Mouse (Mus musculus): ENCODE measurements at regions not wholly inside any gene's neighbourhood (a gene's known extent, or its start where the extent isn't known, plus 50 kb on each side); places are given as distances from the start of the nearest gene placed in this dataset.

- Histone ChIP-seq H3K9ac (replicated peaks; ENCODE audit: low read length) (no peak overlapping the region), H3K9me3 (replicated peaks; ENCODE audit: control insufficient read depth, low read length) (no peaks in the 10 kb centered on the region), H3K27me3 (ENCODE audit: control insufficient read depth, insufficient read depth, low read length) (no peaks in the 10 kb centered on the region), H3K36me3 (replicated peaks; ENCODE audit: control insufficient read depth, insufficient read depth, low read depth, low read length) (no peaks in the 10 kb centered on the region), H3K4me2 (ENCODE audit: low read depth, low read length) (no peak overlapping the region), H3K4me1 (ENCODE audit: control insufficient read depth, insufficient read depth, low read length) (no peaks in the 10 kb centered on the region), H3K27ac (replicated peaks; ENCODE audit: low read depth, low read length) (no peak overlapping the region), H3K4me3 (ENCODE audit: low read depth, low read length) (no peak overlapping the region)
- no peak for ATAC-seq (replicated peaks; ENCODE audit: insufficient number of reproducible peaks, low FRiP score, low TSS enrichment, low read depth)
- 78% methylated on average over 6 of the region's 6 CpGs for WGBS
- no peak for DNase-seq (ENCODE audit: low spot score)
Observed at GRCm38 (mm10) chr7:72836457-72836985, 530.1 kb upstream of the Mctp2 start.

GRCm38 (mm10) chr7:72837992-72838655 is 531.7 kb upstream of the Mctp2 start:
- no peak overlapping the region for H3K4me3 ChIP-seq (ENCODE audit: low read depth, low read length)
- H3K9me3 ChIP-seq (replicated peaks; ENCODE audit: control insufficient read depth, low read length), result no peaks in the 10 kb centered on the region
- H3K4me1 ChIP-seq (ENCODE audit: control insufficient read depth, insufficient read depth, low read length), result no peaks in the 10 kb centered on the region
- H3K9ac ChIP-seq (replicated peaks; ENCODE audit: low read length), result no peak overlapping the region
- no peak overlapping the region for H3K27ac ChIP-seq (replicated peaks; ENCODE audit: low read depth, low read length)
- no peaks in the 10 kb centered on the region for H3K27me3 ChIP-seq (ENCODE audit: control insufficient read depth, insufficient read depth, low read length)
- ATAC-seq (replicated peaks; ENCODE audit: insufficient number of reproducible peaks, low FRiP score, low TSS enrichment, low read depth) (no peak), DNase-seq (ENCODE audit: low spot score) (peak; percentile 8)
- H3K4me2 ChIP-seq (ENCODE audit: low read depth, low read length), result no peak overlapping the region
- 25% methylated on average over 6 of the region's 6 CpGs for WGBS
- H3K36me3 ChIP-seq (replicated peaks; ENCODE audit: control insufficient read depth, insufficient read depth, low read depth, low read length), result no peaks in the 10 kb centered on the region

GRCm38 (mm10) chr7:72851346-72851745 is 524.0 kb upstream of the Rgma start:
- Histone ChIP-seq H3K27me3 (ENCODE audit: control insufficient read depth, insufficient read depth, low read length) (no peaks in the 10 kb centered on the region), H3K4me3 (ENCODE audit: low read depth, low read length) (no peak overlapping the region), H3K9me3 (replicated peaks; ENCODE audit: control insufficient read depth, low read length) (no peaks in the 10 kb centered on the region), H3K9ac (replicated peaks; ENCODE audit: low read length) (no peak overlapping the region), H3K36me3 (replicated peaks; ENCODE audit: control insufficient read depth, insufficient read depth, low read depth, low read length) (no peaks in the 10 kb centered on the region), H3K27ac (replicated peaks; ENCODE audit: low read depth, low read length) (no peak overlapping the region), H3K4me2 (ENCODE audit: low read depth, low read length) (no peak overlapping the region), H3K4me1 (ENCODE audit: control insufficient read depth, insufficient read depth, low read length) (no peaks in the 10 kb centered on the region)
- DNase-seq (ENCODE audit: low spot score) (no peak), ATAC-seq (replicated peaks; ENCODE audit: insufficient number of reproducible peaks, low FRiP score, low TSS enrichment, low read depth) (no peak)
- WGBS, result 92% methylated on average over 1 of the region's 1 CpGs

- ATAC-seq (replicated peaks; ENCODE audit: insufficient number of reproducible peaks, low FRiP score, low TSS enrichment, low read depth), result no peak
- Histone ChIP-seq H3K36me3 (replicated peaks; ENCODE audit: control insufficient read depth, insufficient read depth, low read depth, low read length) (no peaks in the 10 kb centered on the region), H3K27me3 (ENCODE audit: control insufficient read depth, insufficient read depth, low read length) (no peaks in the 10 kb centered on the region), H3K9ac (replicated peaks; ENCODE audit: low read length) (no peak overlapping the region), H3K4me2 (ENCODE audit: low read depth, low read length) (no peak overlapping the region), H3K27ac (replicated peaks; ENCODE audit: low read depth, low read length) (no peak overlapping the region), H3K4me3 (ENCODE audit: low read depth, low read length) (no peak overlapping the region), H3K4me1 (ENCODE audit: control insufficient read depth, insufficient read depth, low read length) (no peaks in the 10 kb centered on the region), H3K9me3 (replicated peaks; ENCODE audit: control insufficient read depth, low read length) (no peaks in the 10 kb centered on the region)
- no peak for DNase-seq (ENCODE audit: low spot score)
- WGBS, result 65% methylated on average over 2 of the region's 2 CpGs
Observed at GRCm38 (mm10) chr7:72854501-72855002, 520.8 kb upstream of the Rgma start.

- Histone ChIP-seq H3K9ac (replicated peaks; ENCODE audit: low read length) (no peak overlapping the region), H3K27me3 (ENCODE audit: control insufficient read depth, insufficient read depth, low read length) (no peaks in the 10 kb centered on the region), H3K4me1 (ENCODE audit: control insufficient read depth, insufficient read depth, low read length) (no peaks in the 10 kb centered on the region), H3K4me2 (ENCODE audit: low read depth, low read length) (no peak overlapping the region), H3K36me3 (replicated peaks; ENCODE audit: control insufficient read depth, insufficient read depth, low read depth, low read length) (no peaks in the 10 kb centered on the region), H3K9me3 (replicated peaks; ENCODE audit: control insufficient read depth, low read length) (no peaks in the 10 kb centered on the region), H3K4me3 (ENCODE audit: low read depth, low read length) (no peak overlapping the region), H3K27ac (replicated peaks; ENCODE audit: low read depth, low read length) (no peak overlapping the region)
- ATAC-seq (replicated peaks; ENCODE audit: insufficient number of reproducible peaks, low FRiP score, low TSS enrichment, low read depth) (no peak), DNase-seq (ENCODE audit: low spot score) (no peak)
- 77% methylated on average over 6 of the region's 6 CpGs for WGBS
Observed at GRCm38 (mm10) chr7:72866966-72867754, 508.1 kb upstream of the Rgma start.

GRCm38 (mm10) chr7:72869068-72869467 is 506.2 kb upstream of the Rgma start:
- no peaks in the 10 kb centered on the region for H3K27me3 ChIP-seq (ENCODE audit: control insufficient read depth, insufficient read depth, low read length)
- no peaks in the 10 kb centered on the region for H3K4me1 ChIP-seq (ENCODE audit: control insufficient read depth, insufficient read depth, low read length)
- DNase-seq (ENCODE audit: low spot score), result no peak
- no peak overlapping the region for H3K4me2 ChIP-seq (ENCODE audit: low read depth, low read length)
- H3K4me3 ChIP-seq (ENCODE audit: low read depth, low read length), result no peak overlapping the region
- no peaks in the 10 kb centered on the region for H3K36me3 ChIP-seq (replicated peaks; ENCODE audit: control insufficient read depth, insufficient read depth, low read depth, low read length)
- H3K9ac ChIP-seq (replicated peaks; ENCODE audit: low read length), result no peak overlapping the region
- no peaks in the 10 kb centered on the region for H3K9me3 ChIP-seq (replicated peaks; ENCODE audit: control insufficient read depth, low read length)
- no peak overlapping the region for H3K27ac ChIP-seq (replicated peaks; ENCODE audit: low read depth, low read length)
- ATAC-seq (replicated peaks; ENCODE audit: insufficient number of reproducible peaks, low FRiP score, low TSS enrichment, low read depth), result no peak
- WGBS, result 85% methylated on average over 4 of the region's 4 CpGs

GRCm38 (mm10) chr7:72900816-72901215 is 474.5 kb upstream of the Rgma start:
- H3K27ac ChIP-seq (replicated peaks; ENCODE audit: low read depth, low read length), result no peak overlapping the region
- no peak for ATAC-seq (replicated peaks; ENCODE audit: insufficient number of reproducible peaks, low FRiP score, low TSS enrichment, low read depth)
- H3K27me3 ChIP-seq (ENCODE audit: control insufficient read depth, insufficient read depth, low read length), result no peaks in the 10 kb centered on the region
- no peak overlapping the region for H3K4me2 ChIP-seq (ENCODE audit: low read depth, low read length)
- 52% methylated on average over 6 of the region's 6 CpGs for WGBS
- no peak overlapping the region for H3K4me3 ChIP-seq (ENCODE audit: low read depth, low read length)
- H3K9ac ChIP-seq (replicated peaks; ENCODE audit: low read length), result no peak overlapping the region
- H3K9me3 ChIP-seq (replicated peaks; ENCODE audit: control insufficient read depth, low read length), result no peaks in the 10 kb centered on the region
- no peaks in the 10 kb centered on the region for H3K4me1 ChIP-seq (ENCODE audit: control insufficient read depth, insufficient read depth, low read length)
- DNase-seq (ENCODE audit: low spot score), result peak; percentile 79
- H3K36me3 ChIP-seq (replicated peaks; ENCODE audit: control insufficient read depth, insufficient read depth, low read depth, low read length), result no peaks in the 10 kb centered on the region

GRCm38 (mm10) chr7:72905891-72906290 is 469.4 kb upstream of the Rgma start:
- Histone ChIP-seq H3K36me3 (replicated peaks; ENCODE audit: control insufficient read depth, insufficient read depth, low read depth, low read length) (no peaks in the 10 kb centered on the region), H3K9ac (replicated peaks; ENCODE audit: low read length) (no peak overlapping the region), H3K27me3 (ENCODE audit: control insufficient read depth, insufficient read depth, low read length) (no peaks in the 10 kb centered on the region), H3K27ac (replicated peaks; ENCODE audit: low read depth, low read length) (no peak overlapping the region), H3K4me1 (ENCODE audit: control insufficient read depth, insufficient read depth, low read length) (no peaks in the 10 kb centered on the region), H3K9me3 (replicated peaks; ENCODE audit: control insufficient read depth, low read length) (no peaks in the 10 kb centered on the region), H3K4me2 (ENCODE audit: low read depth, low read length) (no peak overlapping the region), H3K4me3 (ENCODE audit: low read depth, low read length) (no peak overlapping the region)
- DNase-seq (ENCODE audit: low spot score), result peak; percentile 60
- WGBS, result 59% methylated on average over 2 of the region's 2 CpGs
- ATAC-seq (replicated peaks; ENCODE audit: insufficient number of reproducible peaks, low FRiP score, low TSS enrichment, low read depth), result no peak

Data from embryonic facial prominence, embryonic 11.5 days (tissue).